8 mouse cellular contexts compared by ENCODE assay signal in the genomic region with DNA sequence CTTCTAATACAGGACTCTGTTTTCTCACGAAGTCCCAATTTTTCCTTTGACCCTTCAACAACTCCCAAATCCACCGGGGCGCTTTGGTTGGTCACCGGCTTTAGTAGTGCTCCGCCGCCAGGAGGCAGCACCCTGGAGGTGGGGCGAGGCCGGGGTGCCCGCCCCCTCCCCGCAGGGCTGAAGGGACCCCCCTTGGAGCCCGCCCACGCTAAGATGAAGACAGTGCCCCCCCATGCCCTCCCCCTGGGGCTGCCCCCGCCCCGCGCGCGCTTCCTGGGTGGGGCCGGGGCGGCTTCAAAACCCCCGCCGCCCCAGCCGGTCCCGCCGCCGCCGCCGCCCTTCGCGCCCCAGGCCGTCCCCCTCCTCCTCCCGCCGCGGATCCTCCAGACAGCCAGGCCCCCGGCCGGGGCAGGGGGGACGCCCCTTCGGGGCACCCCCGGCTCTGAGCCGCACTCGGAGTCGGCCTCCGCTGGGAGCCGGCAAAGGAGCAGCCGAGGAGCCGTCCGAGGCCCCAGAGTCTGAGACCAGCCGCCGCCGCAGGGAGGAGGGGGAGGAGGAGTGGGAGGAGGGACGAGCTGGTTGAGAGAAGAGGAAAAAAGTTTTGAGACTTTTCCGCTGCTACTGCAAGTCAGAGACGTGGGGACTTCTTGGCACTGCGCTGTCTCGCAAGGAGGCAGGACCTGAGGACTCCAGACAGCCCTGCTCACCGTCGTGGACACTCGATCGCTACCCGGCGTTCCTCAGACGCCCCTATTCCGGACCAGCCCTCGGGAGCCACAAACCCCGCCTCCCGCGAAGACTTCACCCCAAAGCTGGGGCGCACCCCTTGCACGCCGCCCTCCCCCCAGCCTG. TPM values are rescaled to one million over a fixed set of nuclear protein-coding genes. Genes with fewer than 3 reads are reported as not detected.
DNase-seq lines count a peak whose midpoint lies in the region; ATAC-seq and TF ChIP-seq lines count a peak whose summit lies in the region.

A gene (plus strand): TSS at position 323 of the 852 bp plus-strand sequence.

- POLR2A ChIA-PET in Patski (lab: Charles Lee): no interaction called here

- in situ Hi-C loops in Patski (cut with MboI; ENCODE audit: low pct_unique_long_range_greater_than_20kb): no loop called here

- peak; percentile 49; the same call in 1 of the 2 replicates for TF ChIP-seq POLR2A in thymus, adult 2 months (IDR thresholded peaks at IDR 0.05; ENCODE audit: control insufficient read depth, extremely low read depth, insufficient read depth, low read length, poor library complexity)

- peak within 1 kb of the TSS; percentile 59 for H3K4me3 ChIP-seq in intestine, embryonic 14.5 days (ENCODE audit: low read depth, low read length)
- H3K4me3 ChIP-seq in liver, embryonic 16.5 days (ENCODE audit: low read depth, low read length): peak within 1 kb of the TSS; percentile 89
- H3K4me3 ChIP-seq in thymus, adult 2 months (ENCODE audit: control insufficient read depth, insufficient read depth, low read length): peak within 1 kb of the TSS; percentile 82

- no peak for DNase-seq in Patski (ENCODE audit: low read depth, low spot score)
- peak; percentile 63 to 71 for DNase-seq in gastrocnemius, postnatal 4 days (ENCODE audit: low spot score in 2 of 2)
- DNase-seq in intestine, embryonic 14.5 days (ENCODE audit: low spot score): peak; percentile 92
- DNase-seq in neural tube, embryonic 10.5 days (ENCODE audit: extremely low spot score, low spot score): peak; percentile 81
- DNase-seq in thymus, adult 2 months: peak; percentile 90
- DNase-seq in frontal cortex, postnatal 25 days (ENCODE audit: low spot score in 2 of 2): no peak

- H3K4me2 ChIP-seq in intestine, embryonic 14.5 days (ENCODE audit: low read length): peak within 1 kb of the TSS; percentile 90
- peak within 1 kb of the TSS; percentile 100 for H3K4me2 ChIP-seq in liver, embryonic 16.5 days (ENCODE audit: low read depth, low read length)

- no peaks in the 10 kb centered on the region for H3K9me3 ChIP-seq in intestine, embryonic 14.5 days (ENCODE audit: control insufficient read depth, low read length)
- H3K9me3 ChIP-seq in liver, embryonic 16.5 days (replicated peaks; ENCODE audit: control insufficient read depth, low read length): no peaks in the 10 kb centered on the region

- H3K4me1 ChIP-seq in intestine, embryonic 14.5 days (replicated peaks; ENCODE audit: control insufficient read depth, insufficient read depth, low read length): peaks cover 10% of the 10 kb centered on the region; the same call in 1 of the 2 replicates
- H3K4me1 ChIP-seq in liver, embryonic 16.5 days (ENCODE audit: control insufficient read depth, low read depth, low read length): peaks cover 75% of the 10 kb centered on the region
- peaks cover 57% of the 10 kb centered on the region for H3K4me1 ChIP-seq in thymus, adult 2 months (replicated peaks; ENCODE audit: control insufficient read depth, insufficient read depth, low read length)

- CTCF ChIA-PET in Patski (lab: Charles Lee): interaction anchor here (1.0 to 1.4 kb wide), 2 partner anchors 22 to 50 kb away, joined by 3 read pairs; no protein-coding TSS in a partner anchor

- under 1% methylated on average over 54 of the region's 69 CpGs for WGBS in intestine, embryonic 14.5 days
- WGBS in liver, embryonic 16.5 days (ENCODE audit: insufficient replicate concordance): under 1% methylated on average over 50 of the region's 69 CpGs
- under 1% methylated on average over 69 of the region's 69 CpGs for WGBS in thymus, adult 2 months

- H3K27me3 ChIP-seq in Patski: no peaks in the 10 kb centered on the region
- H3K27me3 ChIP-seq in intestine, embryonic 14.5 days (replicated peaks; ENCODE audit: control insufficient read depth, insufficient read depth, low read length): peaks cover 13% of the 10 kb centered on the region; the same call in 1 of the 2 replicates
- no peaks in the 10 kb centered on the region for H3K27me3 ChIP-seq in liver, embryonic 16.5 days (ENCODE audit: control insufficient read depth, insufficient read depth, low read depth, low read length)
- no peaks in the 10 kb centered on the region for H3K27me3 ChIP-seq in thymus, adult 2 months (ENCODE audit: control insufficient read depth, insufficient read depth, low read length)

- peak within 1 kb of the TSS; percentile 62 for H3K27ac ChIP-seq in intestine, embryonic 14.5 days (ENCODE audit: low read depth)
- peak within 1 kb of the TSS; percentile 96 for H3K27ac ChIP-seq in liver, embryonic 16.5 days (ENCODE audit: low read length)
- peak within 1 kb of the TSS; percentile 84 for H3K27ac ChIP-seq in thymus, adult 2 months (ENCODE audit: control insufficient read depth, insufficient read depth, low read length)

- peaks cover 4% of the 10 kb centered on the region; the same call in 1 of the 2 replicates for H3K36me3 ChIP-seq in intestine, embryonic 14.5 days (ENCODE audit: control insufficient read depth, insufficient read depth, low read length)
- H3K36me3 ChIP-seq in liver, embryonic 16.5 days (ENCODE audit: control insufficient read depth, insufficient read depth): no peaks in the 10 kb centered on the region
- peaks cover under 1% of the 10 kb centered on the region; the same call in 1 of the 2 replicates for H3K36me3 ChIP-seq in thymus, adult 2 months (ENCODE audit: control insufficient read depth, insufficient read depth, low read length)

- H3K9ac ChIP-seq in intestine, embryonic 14.5 days (ENCODE audit: low read length): peak within 1 kb of the TSS; percentile 65
- peak within 1 kb of the TSS; percentile 92 for H3K9ac ChIP-seq in liver, embryonic 16.5 days (ENCODE audit: low read depth, low read length)

- peak; percentile 37 for ATAC-seq in Patski
- ATAC-seq in common myeloid progenitor, adult 5-6 weeks (replicated peaks; ENCODE audit: low read depth, poor library complexity, severe bottlenecking): peak; percentile 17
- ATAC-seq in intestine, embryonic 14.5 days (replicated peaks; ENCODE audit: low FRiP score, low TSS enrichment, low read depth): peak; percentile 47; the same call in 1 of the 2 replicates
- peak; percentile 38 for ATAC-seq in liver, embryonic 16.5 days (ENCODE audit: low read depth)

- no peak for TF ChIP-seq CTCF in Patski (IDR thresholded peaks at IDR 0.05)
- peak; percentile 85 for TF ChIP-seq CTCF in thymus, adult 2 months (IDR thresholded peaks at IDR 0.05; ENCODE audit: borderline replicate concordance, control insufficient read depth, extremely low read depth, insufficient read depth, low read length, poor library complexity)

RNA-seq across cellular contexts. Expression of the gene that starts here (rescaled TPM):
- 29.7 TPM for polyA plus RNA-seq in Patski (2021)
- total RNA-seq in common myeloid progenitor, adult 5-6 weeks (2017): 47.9 and 84.6 TPM in 2 replicates
- 10 to 100 TPM; 21.4 to 24.6 TPM for total RNA-seq in gastrocnemius, postnatal 4 days (2021)
- 2.4 and 3.2 TPM in 2 replicates for polyA plus RNA-seq in intestine, embryonic 14.5 days (2014; fragmentation: Nextera tagmentation; extraction: Ambion mirVana)
- polyA plus RNA-seq in liver, embryonic 16.5 days (2015; fragmentation: Nextera tagmentation; extraction: Ambion mirVana): 3.1 and 4.1 TPM in 2 replicates
- polyA plus RNA-seq in thymus, adult 2 months (2012; rRNA removed): 125 and 157 TPM in 2 replicates

Comparison
In these comparisons a context has a peak if more than half of its experiments do, and no peak if none do; other contexts are left out.
1. DNase-seq: peak in gastrocnemius, postnatal 4 days (2 of 2), intestine, embryonic 14.5 days (single experiment), neural tube, embryonic 10.5 days (single experiment) and thymus, adult 2 months (single experiment); none in Patski (single experiment) and frontal cortex, postnatal 25 days (0 of 2).
2. Peak in every context shown above with its lines, with median percentiles within 50 percentile points of each other: ATAC-seq, H3K27ac ChIP-seq and H3K4me3 ChIP-seq.